Mouse (Mus musculus) heart, postnatal 0 days (tissue): ENCODE results near the gene Tlr12.

Experiments used
- CTCF ChIP-seq: IDR thresholded peaks from 2 replicates; pipeline ENCODE4 v1.5.1; 2016; ENCODE audit warnings: antibody characterized with exemption, control low read depth, low read depth
- EP300 ChIP-seq: IDR thresholded peaks from 2 replicates; pipeline ENCODE4 v1.6.1; 2016; ENCODE audit warnings: antibody characterized with exemption, low read depth

DNA sequence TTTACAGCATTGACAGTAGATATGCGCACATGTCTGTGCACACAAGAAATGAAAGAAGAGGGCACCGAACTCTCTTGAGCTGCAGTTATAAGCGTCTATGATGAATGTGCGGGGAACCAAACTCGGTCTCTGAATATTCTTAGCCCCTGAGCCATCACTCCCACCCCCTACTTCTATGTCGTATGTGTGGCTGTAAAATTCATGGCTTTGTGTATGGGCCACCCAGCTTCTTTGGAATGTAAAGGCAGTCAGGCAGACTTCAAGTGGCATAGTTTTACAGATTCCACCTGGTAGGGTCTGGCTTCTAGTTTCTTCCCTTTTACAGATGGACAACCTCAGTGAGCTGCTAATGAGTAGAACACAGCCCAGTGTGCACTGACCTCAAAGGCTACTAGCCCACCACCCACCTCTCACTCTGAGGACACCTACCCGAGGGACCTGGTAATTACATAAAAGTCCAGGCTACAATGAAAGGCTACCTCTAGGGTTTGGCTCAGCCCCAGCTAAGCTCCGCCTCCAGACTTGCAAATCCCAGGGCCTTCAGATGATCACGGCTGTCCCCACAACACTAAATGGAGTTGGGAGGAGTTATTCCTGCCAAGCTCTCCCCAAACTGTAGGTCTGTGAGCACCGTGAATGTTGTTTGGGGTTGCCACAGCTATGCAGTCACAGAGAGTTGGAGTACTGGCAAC is 17.6 kb upstream of the Tlr12 start:
- TF ChIP-seq CTCF (no peak), EP300 (no peak)
